ENCODE assay signal across 7 mouse cellular contexts in the genomic region with DNA sequence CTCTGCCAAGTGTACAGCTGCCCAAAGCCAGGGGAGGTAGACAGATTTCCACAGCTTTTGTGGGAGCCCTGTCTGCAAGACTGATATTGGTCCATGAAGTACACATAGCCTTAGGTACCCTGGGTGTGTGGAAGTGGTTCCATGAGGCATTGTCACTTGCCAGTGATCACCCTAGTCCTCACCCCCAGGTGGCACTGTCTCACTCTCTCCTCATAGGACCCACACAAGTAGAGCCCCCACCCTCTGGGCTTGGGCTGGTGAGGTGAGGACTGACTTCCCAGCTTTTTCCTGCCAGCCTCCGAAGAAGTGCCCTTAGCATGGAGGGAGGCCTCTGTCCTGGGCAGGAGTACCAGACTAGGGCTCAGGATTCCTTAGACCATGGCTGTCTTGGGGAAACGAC. TPM values are rescaled to one million over a fixed set of nuclear protein-coding genes. Genes with fewer than 3 reads are reported as not detected.
DNase-seq lines count a peak whose midpoint lies in the region; ATAC-seq and TF ChIP-seq lines count a peak whose summit lies in the region.

No protein-coding gene starts in this region.

- no peak overlapping the region for H3K4me2 ChIP-seq in kidney, embryonic 15.5 days

- H3K27me3 ChIP-seq in kidney, embryonic 15.5 days: no peaks in the 10 kb centered on the region

- H3K4me1 ChIP-seq in embryonic fibroblast, embryonic 13.5 days (ENCODE audit: control insufficient read depth, insufficient read depth, low read length): peaks cover 10% of the 10 kb centered on the region
- H3K4me1 ChIP-seq in kidney, embryonic 15.5 days: peaks cover 52% of the 10 kb centered on the region

- DNase-seq in left cerebral cortex, postnatal 14 days (ENCODE audit: low spot score in 2 of 2): peak; percentile 58 to 73
- DNase-seq in left cerebral cortex, postnatal 36 days (ENCODE audit: low spot score in 2 of 2): no peak
- peak; percentile 20 to 63 for DNase-seq in adrenal gland, postnatal 36 days
- DNase-seq in lung, postnatal 36 days: peak; percentile 85
- peak; percentile 52 for DNase-seq in thymus, postnatal 36 days

- no peaks in the 10 kb centered on the region for H3K36me3 ChIP-seq in kidney, embryonic 15.5 days

- H3K27ac ChIP-seq in embryonic fibroblast, embryonic 13.5 days (ENCODE audit: insufficient read depth, low read length): no peak overlapping the region
- H3K27ac ChIP-seq in kidney, embryonic 15.5 days: peak overlapping the region; percentile 67

- H3K4me3 ChIP-seq in embryonic fibroblast, embryonic 13.5 days (ENCODE audit: insufficient read depth, low read length): no peak overlapping the region
- H3K4me3 ChIP-seq in kidney, embryonic 15.5 days (replicated peaks): no peak overlapping the region

- H3K9ac ChIP-seq in kidney, embryonic 15.5 days: no peak overlapping the region

- no peak for TF ChIP-seq POLR2A in embryonic fibroblast, embryonic 13.5 days (IDR thresholded peaks at IDR 0.05; ENCODE audit: low read depth, low read length)

- TF ChIP-seq CTCF in embryonic fibroblast, embryonic 13.5 days (IDR thresholded peaks at IDR 0.05; ENCODE audit: borderline replicate concordance, insufficient read depth, low read length): peak; percentile 61; the same call in 1 of the 2 replicates

- WGBS in kidney, embryonic 15.5 days: 55% methylated on average over 2 of the region's 2 CpGs

- no peaks in the 10 kb centered on the region for H3K9me3 ChIP-seq in kidney, embryonic 15.5 days (replicated peaks)

- intact Hi-C loops in left cerebral cortex, postnatal 14 days (cut with DNase I): loop anchor here (5.0 kb wide), 1 partner anchor 42 kb away; no protein-coding TSS in a partner anchor
- intact Hi-C loops in left cerebral cortex, postnatal 36 days (cut with DNase I): no loop called here

- ATAC-seq in kidney, embryonic 15.5 days (replicated peaks; ENCODE audit: low FRiP score): no peak

RNA-seq across cellular contexts. Expression of gene Dusp7, which starts 19.4 kb away (rescaled TPM):
- total RNA-seq in left cerebral cortex, postnatal 14 days (2021): 100 to 1,000 TPM in 1 of 2 experiments, 10 to 100 TPM in 1; 95.1 to 102 TPM
- total RNA-seq in left cerebral cortex, postnatal 36 days (2021): 100 to 1,000 TPM; 103 to 118 TPM
- total RNA-seq in adrenal gland, postnatal 36 days (2021): 10 to 100 TPM; 16.4 to 24.1 TPM
- polyA plus RNA-seq in embryonic fibroblast, embryonic 13.5 days (2011; ENCODE audit: insufficient read length, low read depth, missing spikeins): 63.0 and 67.2 TPM in 2 replicates
- polyA plus RNA-seq in kidney, embryonic 15.5 days (2015; fragmentation: Nextera tagmentation; extraction: Ambion mirVana): 15.6 and 17.7 TPM in 2 replicates

Comparison
In these comparisons a context has a peak if more than half of its experiments do, and no peak if none do; other contexts are left out.
1. DNase-seq: peak in left cerebral cortex, postnatal 14 days (2 of 2), adrenal gland, postnatal 36 days (2 of 2), lung, postnatal 36 days (single experiment) and thymus, postnatal 36 days (2 of 2); none in left cerebral cortex, postnatal 36 days (0 of 2).